Mouse (Mus musculus) embryonic facial prominence, embryonic 13.5 days (tissue): ENCODE results near the gene Serpinb9. TPM values are rescaled to one million over a fixed set of nuclear protein-coding genes. Genes with fewer than 3 reads are reported as not detected.
A peak's percentile ranks its signal among the peaks of the same experiment; 100 is the strongest.
"Not testable (repeated sequence)": the region's sequence is repeated elsewhere in the genome, so short reads cannot be mapped to it uniquely, and the experiment has no call there.

Experiments
- ATAC-seq: fragments of 200-750 bp; cut with Nextera tagmentation; 2 replicates; pipeline ENCODE4 v1.8.0; 2017; ENCODE audit warnings: low read depth; ENCODE audit not compliant: insufficient number of reproducible peaks, insufficient read depth, low FRiP score, low TSS enrichment
- H3K27ac ChIP-seq: fragments of 300-500 bp; sonication (generic); 2 replicates; pipeline ENCODE4 v1.5.1; 2015; ENCODE audit warnings: moderate library complexity, mild to moderate bottlenecking, inconsistent platforms
- H3K27me3 ChIP-seq: fragments of 300-500 bp; sonication (generic); 2 replicates; pipeline ENCODE4 v1.6.1; 2015; ENCODE audit warnings: mild to moderate bottlenecking, inconsistent platforms
- H3K36me3 ChIP-seq: fragments of 300-500 bp; sonication (generic); 2 replicates; pipeline ENCODE4 v1.6.1; 2015; ENCODE audit warnings: mild to moderate bottlenecking, inconsistent platforms
- H3K4me1 ChIP-seq: fragments of 300-500 bp; sonication (generic); 2 replicates; pipeline ENCODE4 v1.6.1; 2015; ENCODE audit warnings: inconsistent platforms
- H3K4me2 ChIP-seq: fragments of 300-500 bp; sonication (generic); 2 replicates; pipeline ENCODE4 v1.6.1; 2015; ENCODE audit warnings: moderate library complexity, mild to moderate bottlenecking, inconsistent platforms
- H3K4me3 ChIP-seq: fragments of 300-500 bp; sonication (generic); 2 replicates; pipeline ENCODE4 v1.5.1; 2015; ENCODE audit warnings: mild to moderate bottlenecking, inconsistent platforms
- H3K9ac ChIP-seq: fragments of 300-500 bp; sonication (generic); 2 replicates; pipeline ENCODE4 v1.6.1; 2015; ENCODE audit warnings: mild to moderate bottlenecking, inconsistent platforms
- H3K9me3 ChIP-seq: fragments of 300-500 bp; sonication (generic); 2 replicates; pipeline ENCODE4 v1.6.1; 2016; ENCODE audit warnings: inconsistent platforms
- WGBS: fragments of 180-500 bp; shearing (Covaris S2); methylation state at CpG from one replicate; pipeline ENCODE4 v1.1.7; 2015; ENCODE audit warnings: mixed read lengths; 5-methylcytosine and 5-hydroxymethylcytosine counted together
- polyA plus RNA-seq: library from polyadenylated mRNA; unstranded; fragments of >200 nt; fragmentation: Nextera tagmentation; extraction: Ambion mirVana; gene quantifications from 2 replicates; pipeline ENCODE4 v1.2.1, GENCODE M21; 2015

The Serpinb9 gene
- polyA plus RNA-seq, 1 experiment from 2014 or later, result 3.0 TPM

DNA sequence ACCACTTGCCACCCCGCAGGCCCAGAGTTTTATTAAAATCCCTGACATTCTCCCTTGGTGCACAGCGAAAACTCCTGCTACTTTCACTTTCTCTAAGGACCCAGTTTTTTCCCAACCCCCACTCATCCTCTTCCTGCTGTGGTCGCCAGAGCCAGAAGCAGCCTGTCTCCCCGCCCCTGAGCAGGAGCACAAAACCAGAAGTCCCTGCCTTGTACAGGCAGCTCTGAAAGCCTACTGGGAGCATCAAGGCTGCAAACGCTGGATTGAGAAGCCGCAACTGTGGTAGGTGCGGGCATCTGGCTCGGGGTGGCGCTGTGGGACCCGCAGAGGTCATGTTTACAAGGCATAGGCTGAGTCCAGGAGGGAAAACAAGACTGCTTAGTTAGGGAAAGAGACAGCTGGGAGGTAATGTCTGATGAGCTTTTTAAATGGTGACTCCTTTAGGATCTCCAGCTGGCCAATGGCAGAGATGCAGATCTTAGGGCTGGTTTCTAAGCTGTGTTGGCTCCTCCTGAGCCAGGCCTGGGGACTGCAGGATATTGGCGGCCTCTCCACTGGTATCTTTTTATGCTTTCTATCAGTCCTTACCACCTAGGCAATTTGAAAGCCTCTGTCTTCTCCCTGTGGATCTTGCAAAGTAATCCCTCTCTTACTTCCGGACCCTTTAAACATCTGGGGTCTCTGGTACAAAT is 1.5 kb downstream of the Serpinb9 start:
- Histone ChIP-seq H3K4me1 (peaks cover 10% of the 10 kb centered on the region), H3K4me3 (peak overlapping the region; percentile 40), H3K4me2 (peak overlapping the region; percentile 60), H3K9me3 (no peaks in the 10 kb centered on the region), H3K9ac (peak overlapping the region; percentile 72), H3K36me3 (no peaks in the 10 kb centered on the region), H3K27me3 (no peaks in the 10 kb centered on the region), H3K27ac (peak overlapping the region; percentile 40)
- ATAC-seq, result peak; percentile 71
- WGBS, result 14% methylated on average over 12 of the region's 12 CpGs

GRCm38 (mm10) chr13:33005501-33006075 is 2.5 kb downstream of the Serpinb9 start:
- no peaks in the 10 kb centered on the region for H3K27me3 ChIP-seq
- H3K27ac ChIP-seq, result no peak overlapping the region
- 58% methylated on average over 2 of the region's 2 CpGs for WGBS
- no peak for ATAC-seq
- no peak overlapping the region for H3K9ac ChIP-seq
- no peaks in the 10 kb centered on the region for H3K36me3 ChIP-seq
- no peak overlapping the region; the same call in 1 of the 2 replicates for H3K4me2 ChIP-seq
- H3K4me1 ChIP-seq, result peaks cover 10% of the 10 kb centered on the region
- no peaks in the 10 kb centered on the region for H3K9me3 ChIP-seq
- H3K4me3 ChIP-seq, result no peak overlapping the region

GRCm38 (mm10) chr13:33006555-33006954 is 3.5 kb downstream of the Serpinb9 start:
- ATAC-seq, result no peak
- Histone ChIP-seq H3K27ac (no peak overlapping the region), H3K36me3 (no peaks in the 10 kb centered on the region), H3K4me1 (peaks cover 10% of the 10 kb centered on the region), H3K4me3 (no peak overlapping the region), H3K9me3 (no peaks in the 10 kb centered on the region), H3K27me3 (no peaks in the 10 kb centered on the region), H3K4me2 (no peak overlapping the region), H3K9ac (no peak overlapping the region)
- 90% methylated on average over 3 of the region's 3 CpGs for WGBS

GRCm38 (mm10) chr13:33012395-33012794 is 9.3 kb downstream of the Serpinb9 start:
- H3K9ac ChIP-seq, result no peak overlapping the region
- H3K27me3 ChIP-seq, result no peaks in the 10 kb centered on the region
- H3K9me3 ChIP-seq, result no peaks in the 10 kb centered on the region
- no peaks in the 10 kb centered on the region; the same call in 1 of the 2 replicates for H3K4me1 ChIP-seq
- H3K27ac ChIP-seq, result no peak overlapping the region
- WGBS, result 93% methylated on average over 1 of the region's 1 CpGs
- no peaks in the 10 kb centered on the region for H3K36me3 ChIP-seq
- H3K4me2 ChIP-seq, result no peak overlapping the region
- H3K4me3 ChIP-seq, result no peak overlapping the region
- ATAC-seq, result no peak

- no peaks in the 10 kb centered on the region for H3K36me3 ChIP-seq
- WGBS, result 48% methylated on average over 2 of the region's 2 CpGs
- H3K27me3 ChIP-seq, result no peaks in the 10 kb centered on the region
- H3K4me3 ChIP-seq, result no peak overlapping the region
- no peaks in the 10 kb centered on the region; the same call in 1 of the 2 replicates for H3K4me1 ChIP-seq
- no peak overlapping the region for H3K27ac ChIP-seq
- no peak for ATAC-seq
- H3K9me3 ChIP-seq, result no peaks in the 10 kb centered on the region
- H3K9ac ChIP-seq, result no peak overlapping the region
- no peak overlapping the region for H3K4me2 ChIP-seq
These were observed 10.2 kb downstream of the Serpinb9 start for GRCm38 (mm10) chr13:33013271-33013670.

GRCm38 (mm10) chr13:33022371-33022770 is 19.3 kb downstream of the Serpinb9 start:
- H3K4me1 ChIP-seq, result no peaks in the 10 kb centered on the region
- H3K9me3 ChIP-seq, result 0 out of 2 replicates have a peak, but pooled peaks cover 2% of the 10 kb centered on the region
- no peak for ATAC-seq
- no peak overlapping the region for H3K27ac ChIP-seq
- H3K27me3 ChIP-seq, result no peaks in the 10 kb centered on the region
- H3K9ac ChIP-seq, result no peak overlapping the region
- no peaks in the 10 kb centered on the region for H3K36me3 ChIP-seq
- H3K4me3 ChIP-seq, result no peak overlapping the region
- no peak overlapping the region for H3K4me2 ChIP-seq
- WGBS, result 79% methylated on average over 1 of the region's 1 CpGs

- H3K9ac ChIP-seq, result no peak overlapping the region
- no peak overlapping the region for H3K27ac ChIP-seq
- H3K36me3 ChIP-seq, result no peaks in the 10 kb centered on the region
- no peak overlapping the region for H3K4me2 ChIP-seq
- 74% methylated on average over 1 of the region's 1 CpGs for WGBS
- H3K4me3 ChIP-seq, result no peak overlapping the region
- no peaks in the 10 kb centered on the region for H3K4me1 ChIP-seq
- no peaks in the 10 kb centered on the region for H3K9me3 ChIP-seq
- H3K27me3 ChIP-seq, result no peaks in the 10 kb centered on the region
- ATAC-seq, result no peak
These were observed 23.5 kb downstream of the Serpinb9 start for GRCm38 (mm10) chr13:33026427-33027057.

DNA sequence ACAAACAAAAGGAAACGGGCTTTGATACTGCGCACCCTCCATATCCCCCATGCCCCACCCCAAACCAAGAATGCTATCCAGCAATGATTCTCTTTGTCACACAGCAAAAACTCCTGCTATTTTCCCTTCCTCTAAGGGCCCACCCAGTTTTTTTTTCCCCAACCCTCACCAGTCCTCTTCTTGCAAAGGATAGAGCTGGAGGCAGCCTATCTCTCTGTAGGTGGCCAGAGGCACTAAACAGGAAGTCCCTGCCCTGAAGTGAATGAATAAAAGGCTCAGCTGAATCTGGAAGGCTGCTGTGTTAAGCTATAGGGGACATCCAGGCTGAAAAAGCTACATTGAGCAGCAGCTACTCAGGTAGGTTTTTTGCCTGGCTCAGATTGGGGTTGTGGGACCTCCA is 24.2 kb downstream of the Serpinb9 start, which contains the start of gene Serpinb9b:
Gene Serpinb9b, plus strand, starts transcription at position 173 of the 400 bp plus-strand sequence.
- no peaks in the 10 kb centered on the region for H3K27me3 ChIP-seq
- no peaks in the 10 kb centered on the region for H3K9me3 ChIP-seq
- ATAC-seq, result no peak
- H3K4me3 ChIP-seq, result no peak within 1 kb of the TSS
- no peaks in the 10 kb centered on the region for H3K36me3 ChIP-seq
- H3K4me2 ChIP-seq, result no peak within 1 kb of the TSS
- 84% methylated on average over 2 of the region's 2 CpGs for WGBS
- H3K4me1 ChIP-seq, result no peaks in the 10 kb centered on the region
- H3K9ac ChIP-seq, result no peak within 1 kb of the TSS
- H3K27ac ChIP-seq, result no peak within 1 kb of the TSS

- ATAC-seq, result no peak
- H3K27me3 ChIP-seq, result no peaks in the 10 kb centered on the region
- H3K4me3 ChIP-seq, result no peak overlapping the region
- no peaks in the 10 kb centered on the region for H3K4me1 ChIP-seq
- H3K4me2 ChIP-seq, result no peak overlapping the region
- WGBS, result 40% methylated on average over 2 of the region's 2 CpGs
- no peaks in the 10 kb centered on the region for H3K9me3 ChIP-seq
- H3K36me3 ChIP-seq, result no peaks in the 10 kb centered on the region
- H3K9ac ChIP-seq, result no peak overlapping the region
- no peak overlapping the region for H3K27ac ChIP-seq
These were observed 25.1 kb downstream of the Serpinb9 start for GRCm38 (mm10) chr13:33028146-33028545.

GRCm38 (mm10) chr13:33028550-33028949 is 25.5 kb downstream of the Serpinb9 start:
- H3K36me3 ChIP-seq, result no peaks in the 10 kb centered on the region
- ATAC-seq, result no peak
- H3K27me3 ChIP-seq, result no peaks in the 10 kb centered on the region
- H3K4me1 ChIP-seq, result no peaks in the 10 kb centered on the region
- WGBS, result 74% methylated on average over 2 of the region's 2 CpGs
- H3K27ac ChIP-seq, result no peak overlapping the region
- no peaks in the 10 kb centered on the region for H3K9me3 ChIP-seq
- no peak overlapping the region for H3K4me3 ChIP-seq
- H3K9ac ChIP-seq, result no peak overlapping the region
- no peak overlapping the region for H3K4me2 ChIP-seq

GRCm38 (mm10) chr13:33029478-33029877 is 26.4 kb downstream of the Serpinb9 start:
- not testable (repeated sequence) for H3K9ac ChIP-seq, H3K36me3 ChIP-seq, H3K27ac ChIP-seq, H3K4me1 ChIP-seq, H3K4me2 ChIP-seq, ATAC-seq, H3K4me3 ChIP-seq, H3K9me3 ChIP-seq, H3K27me3 ChIP-seq
- 98% methylated on average over 2 of the region's 2 CpGs for WGBS

GRCm38 (mm10) chr13:33030281-33030680 is 27.2 kb downstream of the Serpinb9 start:
- Histone ChIP-seq H3K36me3 (no peaks in the 10 kb centered on the region), H3K27me3 (no peaks in the 10 kb centered on the region), H3K9ac (no peak overlapping the region), H3K27ac (no peak overlapping the region), H3K4me1 (no peaks in the 10 kb centered on the region), H3K4me3 (no peak overlapping the region), H3K4me2 (no peak overlapping the region), H3K9me3 (no peaks in the 10 kb centered on the region)
- no peak for ATAC-seq
- 87% methylated on average over 2 of the region's 3 CpGs for WGBS
